Mouse (Mus musculus) kidney, postnatal 10 days (tissue): Measurements from ENCODE around the gene Gas7.

ENCODE experiments used
- DNase-seq: peaks from one replicate; pipeline ENCODE4 v3.0.0; 2021; ENCODE audit warnings: mixed read lengths

The Gas7 gene

GRCm38 (mm10) chr11:67577472-67577871, 122.2 kb downstream of the Gas7 start:
- DNase-seq: no peak

DNA sequence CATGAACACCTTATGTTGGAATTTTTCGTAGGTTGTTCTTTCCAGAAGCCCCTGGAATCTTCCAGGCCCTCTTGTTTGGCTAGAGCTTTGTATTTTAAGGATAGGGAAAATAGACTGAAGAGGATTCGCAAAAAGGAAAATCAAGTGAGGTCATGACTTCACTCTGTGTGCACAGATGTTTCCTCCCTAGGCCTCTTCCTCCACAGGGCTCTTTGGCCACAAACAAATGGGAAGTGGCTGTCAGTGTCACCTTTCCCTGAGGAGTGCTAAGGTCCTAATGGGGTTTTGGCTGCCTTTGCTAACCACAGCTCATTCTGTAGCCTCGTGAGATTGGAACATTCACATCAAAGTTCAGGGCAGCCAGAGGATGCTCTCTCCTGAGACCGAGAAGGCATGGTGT, 122.8 kb downstream of the Gas7 start:
- DNase-seq: no peak

DNA sequence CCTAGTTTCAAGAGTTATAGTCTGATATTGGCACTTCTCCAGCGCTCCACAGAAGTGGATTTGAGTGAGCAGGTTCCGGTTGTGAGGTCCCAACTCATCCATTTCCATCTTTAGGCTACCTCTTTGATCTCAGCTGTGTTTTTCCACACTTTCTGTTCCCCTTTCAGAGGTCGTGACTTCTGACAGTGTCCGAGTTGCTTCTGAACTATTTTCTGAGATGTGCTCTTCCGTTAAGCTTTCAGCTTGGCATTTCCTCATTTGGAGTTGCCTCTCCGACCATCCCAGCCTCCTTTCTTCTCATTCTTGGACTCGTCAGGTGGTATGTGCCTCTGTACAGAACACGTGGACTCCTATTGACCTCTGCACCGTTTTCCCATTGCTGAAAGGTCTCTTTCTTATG, 123.9 kb downstream of the Gas7 start:
- DNase-seq: peak; percentile 40

- peak; percentile 45 for DNase-seq
These were observed 126.3 kb downstream of the Gas7 start for GRCm38 (mm10) chr11:67581549-67581948.

DNA sequence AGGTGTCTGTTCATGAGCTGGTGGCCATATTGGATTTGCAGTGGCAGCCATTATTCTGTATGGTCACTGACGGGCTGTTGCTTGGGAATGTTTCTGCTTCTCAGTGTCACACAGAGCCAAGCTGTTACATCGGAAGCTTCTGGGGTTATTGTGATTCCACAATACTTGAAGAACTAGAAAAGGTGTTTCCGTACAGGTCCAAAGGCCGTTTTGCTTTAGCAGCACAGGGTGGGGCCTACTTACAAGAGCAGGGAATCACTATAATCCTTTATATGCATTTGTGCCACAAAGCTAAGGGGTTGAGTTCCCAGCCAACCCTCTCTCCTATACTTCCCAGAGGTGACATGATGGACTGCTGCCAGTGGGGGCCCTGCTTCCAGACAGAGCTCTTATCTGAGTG, 127.3 kb downstream of the Gas7 start:
- DNase-seq: no peak

DNA sequence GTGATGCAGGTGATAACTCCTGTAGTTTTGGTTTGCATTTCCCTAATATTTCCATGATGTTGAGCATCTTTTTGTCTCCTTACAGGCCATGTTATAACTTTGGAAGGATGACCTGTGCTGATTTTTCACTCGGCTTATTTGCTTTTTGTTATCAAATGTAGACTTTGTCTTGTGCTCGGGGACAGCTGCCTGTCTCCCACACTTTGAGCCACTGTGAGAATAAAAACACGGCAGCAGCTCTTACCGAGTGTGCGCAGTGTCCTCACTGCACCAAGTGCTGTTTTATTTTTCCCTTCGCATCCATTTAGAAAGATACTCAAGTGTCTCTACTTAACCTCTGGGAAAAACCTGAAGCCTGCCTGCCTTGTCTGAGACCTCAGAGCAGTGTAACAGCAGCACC, 129.8 kb downstream of the Gas7 start:
- no peak for DNase-seq

DNA sequence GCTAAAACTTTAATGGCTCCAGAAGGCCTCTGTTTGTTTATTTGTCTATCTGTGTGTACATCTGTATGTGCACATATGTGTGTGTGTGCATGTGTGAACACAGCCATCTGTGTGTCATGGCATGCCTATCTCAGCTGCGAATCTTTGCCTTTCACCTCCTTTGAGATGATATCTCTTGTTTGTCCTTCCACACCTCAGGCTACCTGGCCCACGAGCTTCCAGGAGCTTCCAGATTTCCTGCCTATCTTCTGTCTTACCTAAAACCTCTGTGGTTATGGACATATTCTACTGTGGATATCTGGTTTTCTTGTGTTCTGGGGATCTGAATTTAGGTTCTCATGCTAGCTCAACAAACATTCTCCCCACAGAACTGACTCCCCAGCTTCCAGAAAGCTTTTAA, 130.4 kb downstream of the Gas7 start:
- no peak for DNase-seq

GRCm38 (mm10) chr11:67586231-67586994, 131.2 kb downstream of the Gas7 start:
- no peak for DNase-seq

GRCm38 (mm10) chr11:67588196-67588827, 133.1 kb downstream of the Gas7 start:
- no peak for DNase-seq

- peak; percentile 58 for DNase-seq
These were observed 133.6 kb downstream of the Gas7 start for GRCm38 (mm10) chr11:67588828-67589314.

DNA sequence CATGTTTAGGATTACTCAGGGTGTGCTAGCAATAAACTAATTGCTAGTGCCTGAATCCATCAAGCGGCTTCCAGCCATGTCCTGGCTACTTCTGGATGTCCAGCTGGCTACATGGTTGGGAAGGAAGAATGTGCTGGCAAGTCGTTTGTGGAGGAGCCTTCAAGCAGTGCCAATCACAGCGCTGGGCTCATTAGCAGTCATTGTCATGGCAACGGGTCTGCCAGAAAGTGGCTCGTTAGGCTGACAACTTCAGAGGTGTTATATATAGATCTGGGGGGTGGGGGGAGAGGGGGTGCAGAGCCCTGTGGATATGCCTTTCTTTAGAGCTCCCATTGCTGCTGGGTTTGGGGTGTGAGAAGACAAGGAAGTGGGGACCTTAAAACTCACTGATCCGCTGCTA, 141.0 kb downstream of the Gas7 start:
- DNase-seq: no peak

DNA sequence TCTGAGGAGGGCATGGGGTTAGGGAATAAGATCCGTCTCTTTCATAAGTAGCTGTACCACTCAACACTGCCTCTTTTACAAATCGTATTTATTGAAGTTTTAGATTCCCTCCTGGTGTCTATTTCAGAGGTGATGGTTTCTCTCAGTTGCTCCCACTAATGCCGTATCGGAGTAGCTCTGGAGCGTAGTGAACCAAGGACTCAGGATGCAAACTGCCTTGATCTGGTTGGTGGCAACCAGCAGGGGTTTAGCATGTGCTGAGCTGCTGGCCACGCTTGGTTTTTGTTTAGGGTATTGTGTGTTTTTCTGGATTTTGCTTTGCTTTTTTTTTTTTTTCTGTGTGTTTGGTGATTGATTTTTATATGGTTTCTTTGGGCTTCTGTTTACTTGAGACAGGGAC, 141.6 kb downstream of the Gas7 start:
- no peak for DNase-seq

DNA sequence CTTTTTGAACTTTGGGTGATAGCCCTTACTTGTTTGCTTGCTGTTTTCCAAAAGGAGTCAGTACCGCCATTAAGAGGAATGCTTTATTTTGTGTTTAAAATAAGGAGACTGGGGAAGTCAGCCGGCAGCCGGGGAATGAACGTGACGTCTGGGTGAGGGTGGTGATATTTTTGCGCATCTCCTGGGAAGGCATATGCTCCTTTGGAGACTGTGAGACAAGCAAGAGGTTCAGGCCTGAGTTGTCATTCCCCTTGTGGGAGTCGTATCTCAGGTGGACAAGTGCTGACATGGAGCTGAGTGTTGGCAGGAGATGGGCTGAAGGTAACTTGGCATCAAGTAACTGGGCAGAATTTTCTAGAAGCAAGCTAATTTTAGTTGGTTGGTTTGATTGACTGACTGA, 142.2 kb downstream of the Gas7 start:
- no peak for DNase-seq

DNA sequence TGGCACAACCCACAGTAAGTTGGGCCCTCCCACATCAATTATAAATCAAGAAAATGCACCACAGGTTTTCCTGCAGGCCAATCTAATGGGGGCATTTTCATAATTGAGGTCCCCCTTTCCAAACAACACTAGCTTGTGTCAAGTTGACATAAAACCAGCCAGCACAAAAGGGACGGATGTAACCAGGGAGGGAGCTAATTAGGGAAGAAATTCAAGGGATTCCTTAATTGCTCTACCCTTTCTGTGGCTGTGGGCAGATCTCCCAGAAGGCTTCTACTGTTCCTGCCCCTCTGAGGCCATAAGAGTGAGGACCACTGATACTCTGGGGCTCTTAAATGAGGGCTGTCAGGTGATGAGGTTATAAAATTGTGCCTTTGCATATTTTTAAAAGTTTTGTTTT, 143.9 kb downstream of the Gas7 start:
- no peak for DNase-seq

- DNase-seq: no peak
These were observed 145.6 kb downstream of the Gas7 start for GRCm38 (mm10) chr11:67600710-67601430.

DNA sequence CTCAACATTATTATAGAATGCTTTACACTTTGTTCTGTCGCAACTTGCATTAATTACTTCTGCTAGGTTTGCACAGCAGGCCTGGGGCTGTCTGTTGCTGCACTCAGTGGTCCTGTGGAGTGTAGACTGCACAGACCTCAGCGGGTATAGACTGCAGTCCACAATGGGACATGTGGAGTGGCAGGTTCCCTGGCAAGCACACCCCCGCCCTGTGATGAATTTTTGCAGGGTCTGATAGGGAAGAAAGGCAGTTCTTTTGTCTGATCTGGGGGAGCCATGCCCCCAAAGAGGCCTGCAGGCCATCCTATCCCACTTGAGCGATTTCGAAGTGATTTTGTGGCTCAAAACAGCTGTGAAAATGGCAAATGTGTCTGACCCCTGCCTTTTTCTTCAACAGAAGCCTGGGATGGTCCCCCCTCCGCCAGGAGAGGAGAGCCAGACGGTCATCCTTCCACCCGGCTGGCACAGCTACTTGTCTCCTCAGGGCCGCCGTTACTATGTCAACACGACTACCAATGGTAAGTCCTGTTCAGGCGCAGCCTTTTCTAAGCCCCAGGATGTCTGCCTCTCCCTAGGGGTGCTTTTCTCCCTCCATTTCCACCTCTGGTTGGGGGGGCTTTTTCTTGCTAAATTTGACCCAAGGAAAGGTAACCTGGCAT, 147.6 kb downstream of the Gas7 start:
- no peak for DNase-seq

GRCm38 (mm10) chr11:67604481-67604880, 149.2 kb downstream of the Gas7 start:
- DNase-seq: no peak

- DNase-seq: no peak
These were observed 153.0 kb downstream of the Gas7 start for GRCm38 (mm10) chr11:67608114-67608683.

DNA sequence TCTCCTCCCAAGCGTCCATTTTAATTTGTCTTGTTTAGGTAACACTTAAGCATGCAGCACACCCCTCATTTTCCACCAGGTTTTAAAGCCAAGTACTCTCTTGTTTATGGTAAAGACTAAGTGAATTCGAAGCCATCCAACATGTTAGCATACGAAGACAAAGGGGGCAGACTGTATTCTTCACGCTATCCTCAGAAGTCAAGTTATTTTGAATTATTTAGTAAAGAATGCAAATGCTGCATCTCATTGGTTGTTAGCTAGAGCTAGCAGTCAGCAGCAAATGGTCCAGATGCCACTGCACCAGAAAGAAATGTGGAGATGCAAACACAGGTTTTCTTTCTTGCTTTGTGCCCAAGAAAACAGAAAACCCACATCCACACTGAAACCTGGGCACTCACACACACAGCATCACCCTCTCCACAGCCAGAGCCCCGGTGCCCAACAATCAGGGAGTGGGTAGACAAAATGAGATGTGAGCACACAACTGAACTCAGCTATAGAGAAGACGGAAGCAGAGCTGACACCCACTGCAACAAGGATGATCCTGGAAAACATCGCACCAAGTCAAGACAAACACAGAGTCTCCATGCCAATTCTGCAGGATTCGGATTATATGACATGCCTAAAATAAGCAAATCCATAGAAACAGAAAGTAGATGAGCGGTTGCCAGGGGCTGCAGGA, 157.1 kb downstream of the Gas7 start:
- no peak for DNase-seq

DNA sequence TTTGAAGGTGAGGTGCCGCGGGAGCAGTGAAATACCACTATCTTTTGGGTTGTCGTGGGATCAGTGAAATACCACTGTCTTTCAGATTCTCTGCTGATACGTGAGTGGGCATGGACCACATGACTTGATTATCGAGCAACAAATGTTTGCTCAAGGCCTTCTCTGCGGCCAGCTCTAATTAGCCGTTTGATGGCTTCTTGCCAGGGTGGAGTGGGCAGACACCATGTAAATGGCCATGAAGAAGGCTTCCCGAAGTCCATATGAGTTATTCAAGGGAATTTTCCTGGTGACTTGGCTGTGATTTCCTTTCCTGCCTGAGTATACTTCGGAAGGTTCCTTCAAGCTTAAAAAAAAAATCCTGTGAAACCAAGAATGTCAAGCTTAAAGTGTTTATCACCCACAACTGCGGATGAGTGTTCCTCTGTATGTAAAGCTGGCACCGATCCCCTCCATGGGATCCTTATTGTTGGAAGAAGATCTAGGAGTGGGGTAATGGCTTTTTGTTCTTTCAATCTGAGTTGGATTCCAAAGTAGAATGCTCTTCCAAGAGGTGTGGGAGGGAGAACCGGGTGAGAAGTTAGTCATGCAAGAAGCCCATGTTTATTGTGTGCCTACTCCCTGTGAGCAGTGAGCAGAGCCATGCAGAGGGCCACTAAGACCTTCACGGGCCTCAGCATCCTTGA, 161.5 kb downstream of the Gas7 start:
- no peak for DNase-seq

DNA sequence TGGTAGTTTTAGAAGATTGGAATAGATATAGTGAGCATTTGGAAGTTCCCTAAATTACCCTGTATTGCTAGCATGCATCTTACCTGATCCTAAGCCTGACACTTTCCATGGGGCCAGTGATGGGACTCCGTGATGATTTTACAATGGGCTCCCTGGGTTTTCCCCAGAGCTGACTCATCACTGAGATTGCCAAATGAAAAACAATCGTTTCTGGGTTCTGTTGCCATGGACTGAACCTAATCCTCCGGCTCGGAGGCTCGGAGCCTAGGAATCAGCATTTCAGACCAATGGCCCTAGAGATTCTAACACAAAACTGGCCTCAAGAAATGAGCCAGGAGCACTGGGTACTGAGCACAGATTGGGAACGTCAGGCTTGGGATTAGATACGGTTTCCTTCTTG, 167.1 kb downstream of the Gas7 start:
- no peak for DNase-seq

GRCm38 (mm10) chr11:67627179-67627578, 171.9 kb downstream of the Gas7 start:
- DNase-seq: no peak
